Mouse (Mus musculus): ENCODE data around the gene Adamts18. TPM values are rescaled to one million over a fixed set of nuclear protein-coding genes. Genes with fewer than 3 reads are reported as not detected.

Gene Adamts18
- polyA plus RNA-seq, 1 experiment = not detected

DNA sequence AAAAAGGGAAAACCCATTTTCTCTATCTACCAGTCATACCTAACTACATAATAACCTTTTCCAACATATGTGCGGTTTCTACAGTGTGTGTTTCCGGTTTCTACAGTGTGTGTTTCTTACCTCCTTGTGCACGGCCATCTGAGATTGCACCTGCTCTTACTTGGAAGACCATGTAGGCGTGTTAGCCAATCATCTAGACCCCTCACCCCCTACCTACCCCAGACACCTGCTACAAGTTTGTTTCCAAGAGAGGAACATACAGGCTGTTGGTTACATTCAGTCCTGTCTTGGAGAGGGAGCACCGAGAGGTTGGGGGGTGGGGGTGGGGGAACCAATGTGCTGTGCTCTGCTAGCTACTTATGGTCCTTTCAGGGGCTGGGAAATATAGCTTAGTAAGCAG is 1.9 kb downstream of the Adamts18 start:
- Histone ChIP-seq H3K27ac (ENCODE audit: insufficient read depth, low read depth, low read length) (no peak overlapping the region), H3K4me3 (ENCODE audit: insufficient read depth, low read length) (no peak overlapping the region), H3K4me1 (ENCODE audit: control insufficient read depth, insufficient read depth, low read length) (no peaks in the 10 kb centered on the region)
- TF ChIP-seq POLR2A (IDR thresholded peaks at IDR 0.05; ENCODE audit: borderline replicate concordance, low read depth, low read length) = no peak
- TF ChIP-seq CTCF (IDR thresholded peaks at IDR 0.05; ENCODE audit: low read depth, low read length) = no peak

DNA sequence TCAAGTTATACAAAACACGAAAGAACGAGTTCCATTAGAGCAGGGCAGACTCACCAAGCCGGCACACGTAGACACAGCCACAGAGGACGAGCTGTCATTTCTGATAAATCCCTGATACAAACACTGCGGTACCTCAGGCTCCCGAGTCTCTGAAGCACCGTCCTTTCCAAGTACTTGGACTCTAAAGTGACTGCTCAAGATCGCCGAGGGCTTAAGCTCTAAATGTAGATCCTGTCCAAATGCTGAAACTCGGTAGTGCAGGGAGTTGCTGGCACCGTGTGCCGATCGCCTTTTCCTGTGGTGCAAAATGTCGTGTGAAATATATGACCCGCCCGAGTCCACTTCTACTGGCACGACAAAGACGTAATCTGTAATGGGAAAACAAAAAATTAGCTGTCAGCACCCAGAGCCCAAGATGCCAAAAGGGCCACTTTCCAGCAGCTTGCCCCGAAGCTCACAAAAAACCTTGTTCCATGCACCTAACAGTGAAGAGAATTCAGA is 3.7 kb downstream of the Adamts18 start:
- no peaks in the 10 kb centered on the region for H3K4me1 ChIP-seq (ENCODE audit: control insufficient read depth, insufficient read depth, low read length)
- no peak for TF ChIP-seq CTCF (IDR thresholded peaks at IDR 0.05; ENCODE audit: low read depth, low read length)
- TF ChIP-seq POLR2A (IDR thresholded peaks at IDR 0.05; ENCODE audit: borderline replicate concordance, low read depth, low read length) = no peak

DNA sequence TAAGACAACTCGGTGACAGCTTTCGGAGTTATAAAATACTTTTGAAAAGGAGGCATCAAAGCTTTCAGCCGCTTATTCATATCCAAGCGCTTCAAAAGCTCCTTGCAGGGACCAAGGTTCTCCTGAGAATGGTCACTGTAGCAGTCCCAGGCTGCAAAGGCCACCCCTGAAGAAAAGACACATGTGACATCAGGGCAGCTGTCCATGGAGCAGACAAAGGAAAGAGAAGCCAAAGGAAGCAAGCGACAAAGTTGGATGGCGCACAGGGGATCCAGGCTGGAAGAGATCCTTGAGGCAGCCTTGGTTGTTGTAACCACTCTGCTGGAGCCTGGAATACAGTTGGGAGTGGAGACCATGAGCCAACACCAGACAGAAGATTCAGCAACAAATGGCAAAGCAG is 10.3 kb downstream of the Adamts18 start:
- Histone ChIP-seq H3K4me3 (ENCODE audit: insufficient read depth, low read length) (no peak overlapping the region), H3K27ac (ENCODE audit: insufficient read depth, low read depth, low read length) (no peak overlapping the region), H3K4me1 (ENCODE audit: control insufficient read depth, insufficient read depth, low read length) (no peaks in the 10 kb centered on the region)
- no peak for TF ChIP-seq POLR2A (IDR thresholded peaks at IDR 0.05; ENCODE audit: borderline replicate concordance, low read depth, low read length)
- no peak for TF ChIP-seq CTCF (IDR thresholded peaks at IDR 0.05; ENCODE audit: low read depth, low read length)

More for the DNA sequence above, 3.7 kb downstream of the Adamts18 start:
- Histone ChIP-seq H3K4me3 (ENCODE audit: insufficient read depth, low read length) (no peak overlapping the region), H3K27ac (ENCODE audit: insufficient read depth, low read depth, low read length) (no peak overlapping the region)

DNA sequence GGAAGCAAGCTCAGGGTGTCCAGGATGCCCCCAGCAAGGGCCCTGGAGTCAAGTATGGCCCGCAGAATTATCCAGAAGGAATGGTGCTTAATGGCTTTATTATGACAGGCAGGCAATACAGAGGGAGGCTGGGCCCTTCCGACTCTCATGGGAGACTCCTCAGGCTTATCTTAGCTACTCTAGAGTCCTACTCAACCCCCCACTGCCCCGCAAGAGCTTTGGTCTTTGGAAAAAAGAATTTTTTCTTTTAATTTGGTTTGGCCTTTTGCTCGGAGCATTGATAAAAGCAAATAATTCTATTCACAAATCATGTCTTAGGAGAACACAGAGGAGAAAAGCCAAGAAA is 11.0 kb downstream of the Adamts18 start:
- Histone ChIP-seq H3K4me1 (ENCODE audit: control insufficient read depth, insufficient read depth, low read length) (no peaks in the 10 kb centered on the region), H3K4me3 (ENCODE audit: insufficient read depth, low read length) (no peak overlapping the region), H3K27ac (ENCODE audit: insufficient read depth, low read depth, low read length) (no peak overlapping the region)
- TF ChIP-seq POLR2A (IDR thresholded peaks at IDR 0.05; ENCODE audit: borderline replicate concordance, low read depth, low read length) = no peak
- TF ChIP-seq CTCF (IDR thresholded peaks at IDR 0.05; ENCODE audit: low read depth, low read length) = no peak

DNA sequence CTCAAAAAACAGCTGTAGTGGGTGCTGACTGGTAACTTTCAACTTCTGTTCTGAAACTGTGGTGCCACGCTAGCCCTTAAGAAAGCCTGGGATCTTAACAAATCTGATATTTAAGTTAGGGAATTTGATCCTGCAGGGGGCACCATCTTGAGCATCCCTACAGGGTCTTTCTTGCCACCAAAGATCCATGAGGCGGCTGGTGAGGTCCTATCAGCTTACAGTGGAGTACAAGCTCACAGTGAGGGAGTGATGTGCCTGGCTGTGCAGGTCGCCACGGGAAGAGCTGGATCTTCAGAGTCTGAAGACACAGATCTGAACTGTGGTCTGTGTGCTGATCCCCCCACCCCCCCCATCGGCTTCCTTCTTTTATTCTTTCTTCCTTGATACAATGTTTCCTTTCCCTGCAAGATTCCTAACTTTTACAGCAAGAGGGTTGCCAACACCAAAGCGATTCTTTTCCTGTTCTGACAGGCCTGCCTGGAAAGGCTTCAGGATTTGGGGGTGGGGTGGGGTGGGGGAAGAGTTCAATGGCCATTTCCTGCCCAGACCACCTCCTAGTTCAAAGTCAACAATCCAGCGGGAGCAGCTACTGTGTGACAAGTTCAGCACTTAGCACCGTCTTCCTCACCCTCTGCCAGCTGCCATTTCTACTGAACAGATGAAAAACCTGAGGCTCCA is 11.5 kb downstream of the Adamts18 start:
- no peak overlapping the region for H3K27ac ChIP-seq (ENCODE audit: insufficient read depth, low read depth, low read length)
- H3K4me1 ChIP-seq (ENCODE audit: control insufficient read depth, insufficient read depth, low read length) = no peaks in the 10 kb centered on the region
- TF ChIP-seq CTCF (IDR thresholded peaks at IDR 0.05; ENCODE audit: low read depth, low read length) (no peak), POLR2A (IDR thresholded peaks at IDR 0.05; ENCODE audit: borderline replicate concordance, low read depth, low read length) (no peak)
- H3K4me3 ChIP-seq (ENCODE audit: insufficient read depth, low read length) = no peak overlapping the region

DNA sequence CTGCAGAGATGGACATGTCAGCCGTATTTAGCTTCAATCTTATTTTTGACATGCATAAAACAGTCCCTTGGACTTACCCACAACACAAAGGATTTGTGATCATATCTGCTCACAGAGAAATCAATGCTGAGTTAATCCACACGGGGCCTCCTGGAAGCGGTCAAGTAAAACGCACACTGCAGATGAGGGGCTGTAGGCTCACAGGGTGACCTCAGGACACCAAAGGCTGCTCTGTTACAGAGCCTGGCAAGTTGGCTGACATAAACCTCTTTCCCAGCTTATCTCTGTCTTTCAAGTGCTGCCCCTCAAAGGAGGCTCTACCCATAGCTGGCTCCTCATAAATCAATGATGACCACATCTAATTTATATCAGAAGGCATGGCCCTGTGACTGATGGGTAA is 14.9 kb downstream of the Adamts18 start:
- Histone ChIP-seq H3K27ac (ENCODE audit: insufficient read depth, low read depth, low read length) (no peak overlapping the region), H3K4me1 (ENCODE audit: control insufficient read depth, insufficient read depth, low read length) (no peaks in the 10 kb centered on the region), H3K4me3 (ENCODE audit: insufficient read depth, low read length) (no peak overlapping the region)
- TF ChIP-seq POLR2A (IDR thresholded peaks at IDR 0.05; ENCODE audit: borderline replicate concordance, low read depth, low read length) = no peak
- TF ChIP-seq CTCF (IDR thresholded peaks at IDR 0.05; ENCODE audit: low read depth, low read length) = no peak

DNA sequence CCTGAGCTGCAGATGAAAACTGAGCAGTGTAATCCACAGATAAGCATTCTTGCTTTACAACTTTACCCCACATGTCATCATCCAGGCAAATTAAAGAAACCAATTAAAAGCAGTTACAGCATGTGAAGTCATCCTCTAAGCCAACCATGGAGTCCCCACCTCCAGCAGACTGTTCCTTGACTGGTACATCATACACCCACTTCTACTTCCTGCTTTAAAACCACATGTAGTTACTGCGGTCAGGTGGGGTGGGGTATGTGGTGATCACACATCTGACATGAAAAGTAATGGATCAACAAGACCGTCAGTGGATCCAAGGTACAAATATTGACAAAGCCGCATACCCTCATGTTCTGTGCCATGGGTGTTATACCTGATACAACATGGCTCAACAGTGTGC is 21.3 kb downstream of the Adamts18 start:
- Histone ChIP-seq H3K4me3 (ENCODE audit: insufficient read depth, low read length) (no peak overlapping the region), H3K27ac (ENCODE audit: insufficient read depth, low read depth, low read length) (no peak overlapping the region), H3K4me1 (ENCODE audit: control insufficient read depth, insufficient read depth, low read length) (no peaks in the 10 kb centered on the region)
- TF ChIP-seq POLR2A (IDR thresholded peaks at IDR 0.05; ENCODE audit: borderline replicate concordance, low read depth, low read length) (no peak), CTCF (IDR thresholded peaks at IDR 0.05; ENCODE audit: low read depth, low read length) (no peak)

DNA sequence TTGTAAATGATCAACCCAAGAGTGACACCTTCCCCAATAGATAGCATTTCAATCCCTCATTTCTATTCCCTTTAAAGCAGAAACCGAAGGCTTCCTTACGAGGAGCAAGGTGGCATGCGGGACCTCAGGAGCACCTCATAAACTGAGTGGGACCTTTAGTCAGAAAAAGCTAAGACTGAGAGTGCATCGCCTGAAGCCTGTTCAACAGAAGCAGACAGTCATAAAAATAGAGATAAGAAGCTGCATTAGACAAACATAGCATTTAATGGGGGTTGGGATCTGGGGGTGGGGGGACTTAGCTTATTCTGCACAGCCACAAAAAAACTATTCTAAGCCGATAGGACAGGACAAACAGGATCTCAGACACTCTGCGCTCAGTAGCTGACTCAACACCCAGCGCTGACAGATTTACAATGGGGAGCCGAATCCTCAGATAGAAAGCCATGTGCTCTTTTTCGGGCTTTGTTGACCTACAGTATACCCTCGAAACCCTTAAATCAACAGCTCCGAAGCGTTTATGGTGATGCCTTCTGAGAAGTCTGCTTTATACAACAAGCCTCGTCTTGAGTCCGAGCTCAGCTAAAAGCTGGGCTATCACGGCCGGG is 27.5 kb downstream of the Adamts18 start:
- Histone ChIP-seq H3K4me1 (ENCODE audit: control insufficient read depth, insufficient read depth, low read length) (no peaks in the 10 kb centered on the region), H3K27ac (ENCODE audit: insufficient read depth, low read depth, low read length) (no peak overlapping the region), H3K4me3 (ENCODE audit: insufficient read depth, low read length) (no peak overlapping the region)
- TF ChIP-seq CTCF (IDR thresholded peaks at IDR 0.05; ENCODE audit: low read depth, low read length) = no peak
- TF ChIP-seq POLR2A (IDR thresholded peaks at IDR 0.05; ENCODE audit: borderline replicate concordance, low read depth, low read length) = no peak

DNA sequence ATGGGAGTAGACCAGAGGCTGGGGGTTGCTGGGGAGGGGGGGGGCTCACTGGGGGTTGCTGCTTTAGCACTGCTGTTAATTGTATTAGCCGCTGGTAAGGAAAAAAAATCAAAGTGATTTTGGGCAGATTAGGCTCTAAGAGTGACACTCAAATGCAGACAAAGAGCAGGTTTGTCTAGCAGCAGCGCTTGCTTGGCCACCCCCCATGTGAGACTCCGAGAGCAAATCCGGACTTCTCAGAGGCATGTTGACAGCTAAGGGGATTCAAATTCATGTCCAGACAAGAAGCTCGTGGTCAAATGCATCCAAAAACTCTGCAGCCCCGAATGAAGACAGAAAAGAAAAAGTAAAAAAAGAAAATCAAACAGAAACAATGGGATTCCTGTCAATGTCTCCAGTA is 34.6 kb downstream of the Adamts18 start:
- H3K27ac ChIP-seq (ENCODE audit: insufficient read depth, low read depth, low read length) = no peak overlapping the region
- no peak for TF ChIP-seq CTCF (IDR thresholded peaks at IDR 0.05; ENCODE audit: low read depth, low read length)
- TF ChIP-seq POLR2A (IDR thresholded peaks at IDR 0.05; ENCODE audit: borderline replicate concordance, low read depth, low read length) = no peak
- H3K4me1 ChIP-seq (ENCODE audit: control insufficient read depth, insufficient read depth, low read length) = no peaks in the 10 kb centered on the region
- no peak overlapping the region for H3K4me3 ChIP-seq (ENCODE audit: insufficient read depth, low read length)

DNA sequence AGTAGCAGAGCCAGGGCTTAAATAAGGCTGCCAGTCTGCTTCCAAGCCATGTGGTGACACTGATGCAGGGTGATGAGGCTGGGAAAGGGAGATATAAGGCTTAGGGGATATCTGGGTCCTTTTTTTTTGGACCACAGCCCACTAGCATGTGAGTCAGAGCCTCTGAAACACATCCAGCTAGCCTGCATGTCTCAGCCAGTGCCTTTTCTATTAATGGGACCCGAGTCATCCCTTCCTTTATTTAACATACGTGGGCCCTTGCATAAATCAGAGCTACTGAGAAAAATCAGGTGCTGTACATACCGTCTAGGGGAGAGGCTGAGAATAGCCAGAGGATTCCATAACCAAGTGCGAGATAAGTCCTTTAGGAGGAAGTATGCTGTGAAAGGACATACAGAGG is 37.0 kb downstream of the Adamts18 start:
- TF ChIP-seq POLR2A (IDR thresholded peaks at IDR 0.05; ENCODE audit: borderline replicate concordance, low read depth, low read length) = no peak
- no peak for TF ChIP-seq CTCF (IDR thresholded peaks at IDR 0.05; ENCODE audit: low read depth, low read length)
- Histone ChIP-seq H3K4me1 (ENCODE audit: control insufficient read depth, insufficient read depth, low read length) (no peaks in the 10 kb centered on the region), H3K27ac (ENCODE audit: insufficient read depth, low read depth, low read length) (no peak overlapping the region), H3K4me3 (ENCODE audit: insufficient read depth, low read length) (no peak overlapping the region)

Data from bone marrow macrophage, adult 2 months (primary cell).